Mouse (Mus musculus) heart, adult 2 months (tissue): ENCODE measurements at regions not wholly inside any gene's neighbourhood (a gene's known extent, or its start where the extent isn't known, plus 50 kb on each side); places are given as distances from the start of the nearest gene placed in this dataset.

Experiments
- DNase-seq, 2 experiments: peaks; one replicate each; pipeline ENCODE4 v3.0.0; 2021
- H3K27ac ChIP-seq: fragments of 200-600 bp; 2 replicates; pipeline ENCODE4 v1.8.1; 2022
- H3K27me3 ChIP-seq: fragments of 200-500 bp; 2 replicates; pipeline ENCODE4 v1.6.1; 2012; ENCODE audit warnings: mild to moderate bottlenecking, low read length, inconsistent platforms, mixed read lengths; ENCODE audit not compliant: control insufficient read depth, insufficient read depth
- H3K36me3 ChIP-seq: fragments of 200-500 bp; 2 replicates; pipeline ENCODE4 v1.6.1; 2012; ENCODE audit warnings: low read length, inconsistent platforms; ENCODE audit not compliant: control insufficient read depth, insufficient read depth
- H3K4me1 ChIP-seq: fragments of 200-500 bp; 2 replicates; pipeline ENCODE4 v1.6.1; 2011; ENCODE audit warnings: low read length; ENCODE audit not compliant: control insufficient read depth, insufficient read depth
- H3K4me3 ChIP-seq: fragments of 200-600 bp; 2 replicates; pipeline ENCODE4 v1.8.1; 2022
- H3K79me2 ChIP-seq: fragments of 200-500 bp; replicated peaks from 2 replicates; pipeline ENCODE4 v1.6.1; 2012; ENCODE audit warnings: mild to moderate bottlenecking, inconsistent platforms, low read length, moderate library complexity, mixed read lengths; ENCODE audit not compliant: control insufficient read depth, insufficient read depth
- H3K9ac ChIP-seq: fragments of 200-500 bp; 2 replicates; pipeline ENCODE4 v1.6.1; 2012; ENCODE audit warnings: low read depth, mild to moderate bottlenecking, control low read depth, inconsistent platforms, low read length, mixed read lengths
- CTCF ChIP-seq: fragments of 200-600 bp; IDR thresholded peaks from 2 replicates; pipeline ENCODE4 v1.8.1; 2022; ENCODE audit warnings: antibody characterized with exemption, mild to moderate bottlenecking, moderate library complexity
- EP300 ChIP-seq: fragments of 200-500 bp; IDR thresholded peaks from 2 replicates; pipeline ENCODE4 v1.6.1; 2011; ENCODE audit warnings: low read depth, low read length, control low read depth; ENCODE audit not compliant: insufficient read depth
- POLR2A ChIP-seq: fragments of 200-500 bp; IDR thresholded peaks from 2 replicates; pipeline ENCODE4 v1.6.1; 2011; ENCODE audit warnings: mild to moderate bottlenecking, low read depth, low read length, control low read depth; ENCODE audit not compliant: insufficient read depth
- WGBS: fragments of 180-500 bp; shearing (Covaris S2); methylation state at CpG from one replicate; pipeline ENCODE4 v1.1.7; 2018; 5-methylcytosine and 5-hydroxymethylcytosine counted together
- intact Hi-C: fragments of 180-260 bp; cut with DNase I; formaldehyde crosslinking; loops from one replicate; pipeline ENCODE4 v1.15.1; 2025

GRCm38 (mm10) chr13:110802841-110803240 lies 408.0 kb downstream of the Plk2 start:
- no peaks in the 10 kb centered on the region for H3K79me2 ChIP-seq
- H3K36me3 ChIP-seq, result no peaks in the 10 kb centered on the region
- no peak for TF ChIP-seq CTCF
- TF ChIP-seq POLR2A, result no peak
- no peak for TF ChIP-seq EP300
- H3K27ac ChIP-seq, result no peak overlapping the region
- no peak overlapping the region for H3K4me3 ChIP-seq
- peaks cover 3% of the 10 kb centered on the region; the same call in 1 of the 2 replicates for H3K4me1 ChIP-seq
- WGBS, result 82% methylated on average over 6 of the region's 6 CpGs
- H3K9ac ChIP-seq, result no peak overlapping the region
- DNase-seq, result no peak
- H3K27me3 ChIP-seq, result no peaks in the 10 kb centered on the region
- intact Hi-C loops, result no loop called here

GRCm38 (mm10) chr13:110812401-110812800 lies 417.6 kb downstream of the Plk2 start:
- Histone ChIP-seq H3K9ac (no peak overlapping the region), H3K4me1 (no peaks in the 10 kb centered on the region), H3K27me3 (no peaks in the 10 kb centered on the region), H3K27ac (no peak overlapping the region), H3K79me2 (no peaks in the 10 kb centered on the region), H3K36me3 (no peaks in the 10 kb centered on the region), H3K4me3 (no peak overlapping the region)
- TF ChIP-seq POLR2A (no peak), EP300 (no peak), CTCF (no peak)
- no peak for DNase-seq
- intact Hi-C loops, result no loop called here
- WGBS, result 78% methylated on average over 6 of the region's 6 CpGs

- no peak for TF ChIP-seq POLR2A
- no peak for TF ChIP-seq EP300
- TF ChIP-seq CTCF, result no peak
- Histone ChIP-seq H3K4me1 (no peaks in the 10 kb centered on the region), H3K9ac (no peak overlapping the region), H3K4me3 (no peak overlapping the region), H3K27ac (no peak overlapping the region), H3K36me3 (no peaks in the 10 kb centered on the region), H3K79me2 (no peaks in the 10 kb centered on the region), H3K27me3 (no peaks in the 10 kb centered on the region)
- WGBS, result 93% methylated on average over 1 of the region's 1 CpGs
- intact Hi-C loops, result no loop called here
- no peak for DNase-seq
Measured at GRCm38 (mm10) chr13:110814066-110814465, 419.2 kb downstream of the Plk2 start.

- Histone ChIP-seq H3K36me3 (no peaks in the 10 kb centered on the region), H3K4me3 (no peak overlapping the region), H3K9ac (no peak overlapping the region), H3K79me2 (no peaks in the 10 kb centered on the region), H3K27me3 (no peaks in the 10 kb centered on the region), H3K27ac (no peak overlapping the region), H3K4me1 (no peaks in the 10 kb centered on the region)
- 61% methylated on average over 2 of the region's 2 CpGs for WGBS
- TF ChIP-seq POLR2A (no peak), CTCF (no peak), EP300 (no peak)
- intact Hi-C loops, result no loop called here
- DNase-seq, result no peak
Measured at GRCm38 (mm10) chr13:110819301-110819862, 424.5 kb downstream of the Plk2 start.

GRCm38 (mm10) chr13:110824878-110825277 lies 429.9 kb upstream of the Actbl2 start:
- no peak overlapping the region for H3K27ac ChIP-seq
- no peak overlapping the region for H3K4me3 ChIP-seq
- H3K79me2 ChIP-seq, result no peaks in the 10 kb centered on the region
- H3K27me3 ChIP-seq, result no peaks in the 10 kb centered on the region
- intact Hi-C loops, result no loop called here
- no peaks in the 10 kb centered on the region for H3K4me1 ChIP-seq
- no peak for DNase-seq
- TF ChIP-seq EP300 (no peak), CTCF (no peak), POLR2A (no peak)
- no peak overlapping the region for H3K9ac ChIP-seq
- WGBS, result 84% methylated on average over 9 of the region's 9 CpGs
- H3K36me3 ChIP-seq, result no peaks in the 10 kb centered on the region

- 79% methylated on average over 5 of the region's 5 CpGs for WGBS
- no peaks in the 10 kb centered on the region for H3K27me3 ChIP-seq
- intact Hi-C loops, result no loop called here
- H3K79me2 ChIP-seq, result no peaks in the 10 kb centered on the region
- no peak for TF ChIP-seq CTCF
- TF ChIP-seq POLR2A, result no peak
- TF ChIP-seq EP300, result no peak
- no peaks in the 10 kb centered on the region for H3K36me3 ChIP-seq
- H3K4me3 ChIP-seq, result no peak overlapping the region
- H3K9ac ChIP-seq, result no peak overlapping the region
- H3K4me1 ChIP-seq, result no peaks in the 10 kb centered on the region
- H3K27ac ChIP-seq, result no peak overlapping the region
- no peak for DNase-seq
Measured at GRCm38 (mm10) chr13:110832442-110832841, 422.4 kb upstream of the Actbl2 start.
